Mouse (Mus musculus) left cerebral cortex, adult 2 months (tissue): ENCODE data around the gene Ppia. TPM values are rescaled to one million over a fixed set of nuclear protein-coding genes. Genes with fewer than 3 reads are reported as not detected.
"Not testable (repeated sequence)": the region's sequence is repeated elsewhere in the genome, so short reads cannot be mapped to it uniquely, and the experiment has no call there.

Experiments used
- DNase-seq, 2 experiments: peaks; one replicate each; pipeline ENCODE4 v3.0.0; 2021 to 2022; ENCODE audit warnings: low spot score in 2 of 2, mixed read lengths in 1 of 2; ENCODE audit errors: extremely low spot score in 1 of 2
- H3K27ac ChIP-seq: fragments of 200-600 bp; 2 replicates; pipeline ENCODE4 v1.8.1; 2022
- H3K4me3 ChIP-seq: fragments of 200-600 bp; 2 replicates; pipeline ENCODE4 v1.8.1; 2022
- CTCF ChIP-seq: fragments of 200-600 bp; IDR thresholded peaks from 2 replicates; pipeline ENCODE4 v1.8.1; 2022; ENCODE audit warnings: antibody characterized with exemption, mild to moderate bottlenecking, moderate library complexity
- intact Hi-C: fragments of 180-260 bp; cut with DNase I; formaldehyde crosslinking; loops from one replicate; pipeline ENCODE4 v1.15.1; 2025
- microRNA-seq, 2 experiments: library from miRNA; unstranded; fragments of <30 nt; microRNA quantifications; one replicate each; pipeline ENCODE4 v1.2.0; 2021
- total RNA-seq, 2 experiments: library from RNA; stranded (reverse); gene quantifications; 2 replicates each; pipeline ENCODE4 v1.2.3; 2021

Gene Ppia
- total RNA-seq, 2 experiments from 2014 or later: 1,634 to 1,792 TPM

DNA sequence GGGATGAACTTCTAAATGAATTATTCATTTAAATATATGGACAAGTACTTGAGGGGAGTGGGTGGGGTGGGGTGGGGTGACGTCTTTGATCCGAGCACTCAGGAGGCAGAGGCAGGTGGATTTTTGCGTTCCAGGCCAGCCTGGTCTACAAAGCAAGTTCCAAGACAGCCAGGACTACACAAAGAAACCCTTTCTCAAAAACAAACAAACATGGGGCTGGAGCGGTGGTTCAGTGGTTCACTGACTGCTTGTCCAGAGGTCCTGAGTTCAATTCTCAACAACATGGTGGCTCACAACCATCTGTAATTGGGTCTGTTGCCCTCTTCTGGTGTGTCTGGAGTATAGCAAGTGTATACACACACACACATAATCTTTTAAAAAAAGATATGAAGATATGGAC, 30.2 kb downstream of the Ppia start:
- no peak for DNase-seq
- no peak; the same call in 1 of the 2 replicates for TF ChIP-seq CTCF
- intact Hi-C loops: no loop called here

DNA sequence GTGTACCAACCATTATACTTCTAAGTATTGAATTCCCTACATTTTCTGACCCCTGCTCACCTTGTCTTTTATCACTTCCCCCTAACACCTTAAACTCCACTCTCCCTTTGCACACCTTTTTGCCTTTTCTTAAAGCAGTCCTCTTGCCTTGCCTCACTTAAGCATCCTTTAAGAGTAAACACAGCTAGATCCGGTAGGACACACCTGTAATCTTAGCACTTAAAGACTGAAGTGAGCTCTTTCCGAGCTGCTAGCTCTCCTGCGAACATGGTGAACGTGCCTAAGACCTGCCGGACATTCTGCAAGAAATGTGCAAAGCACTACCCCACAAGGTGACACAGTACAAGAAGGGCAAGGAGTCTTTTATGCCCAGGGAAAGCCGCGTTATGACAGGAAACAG, 30.7 kb downstream of the Ppia start:
- TF ChIP-seq CTCF: no peak
- DNase-seq: no peak
- intact Hi-C loops: no loop called here
- no peak overlapping the region for H3K27ac ChIP-seq
- no peak overlapping the region for H3K4me3 ChIP-seq

More for the DNA sequence above, 30.2 kb downstream of the Ppia start:
- H3K27ac ChIP-seq: no peak overlapping the region
- no peak overlapping the region for H3K4me3 ChIP-seq

DNA sequence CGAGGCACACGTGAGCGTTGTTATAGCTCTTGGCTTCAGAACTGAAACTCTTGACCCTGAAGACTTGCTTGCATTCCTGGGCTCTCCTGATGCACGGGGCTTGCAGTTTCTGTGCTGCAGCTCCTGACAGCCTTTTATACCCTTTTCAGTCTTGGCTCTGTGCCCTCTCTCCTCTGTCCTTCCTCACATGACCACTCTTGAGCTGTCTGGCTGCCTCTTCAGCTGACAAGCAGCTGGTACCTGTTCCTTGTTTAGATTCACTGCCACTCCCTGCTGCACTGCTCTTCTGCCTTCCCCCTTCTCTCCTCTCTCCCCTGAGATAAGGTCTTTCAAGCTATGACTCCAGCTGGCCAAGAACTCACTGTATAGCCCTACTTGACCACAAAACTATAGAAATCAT, 32.2 kb downstream of the Ppia start:
- DNase-seq: no peak
- H3K4me3 ChIP-seq: no peak overlapping the region
- no peak for TF ChIP-seq CTCF
- intact Hi-C loops: no loop called here
- H3K27ac ChIP-seq: no peak overlapping the region

DNA sequence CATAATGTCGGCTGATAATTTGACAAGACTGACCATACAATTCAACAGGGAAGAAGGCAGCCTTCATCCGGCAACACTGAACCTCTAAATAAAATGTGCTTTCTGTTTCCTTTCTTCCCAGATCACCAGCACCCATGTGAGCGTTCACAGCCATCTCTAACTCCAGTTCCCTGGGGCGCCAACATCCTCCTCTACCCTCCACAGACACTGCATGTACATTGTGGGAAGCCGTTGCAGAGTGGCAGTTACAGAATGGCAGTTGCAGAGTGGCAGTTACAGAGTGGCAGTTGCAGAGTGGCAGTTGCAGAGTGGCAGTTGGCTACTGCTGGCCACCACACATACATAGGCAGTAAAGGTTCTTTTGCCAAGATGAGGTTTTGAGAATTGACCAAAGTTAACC, 32.9 kb downstream of the Ppia start:
- H3K27ac ChIP-seq, DNase-seq, intact Hi-C loops, H3K4me3 ChIP-seq: not testable (repeated sequence)

DNA sequence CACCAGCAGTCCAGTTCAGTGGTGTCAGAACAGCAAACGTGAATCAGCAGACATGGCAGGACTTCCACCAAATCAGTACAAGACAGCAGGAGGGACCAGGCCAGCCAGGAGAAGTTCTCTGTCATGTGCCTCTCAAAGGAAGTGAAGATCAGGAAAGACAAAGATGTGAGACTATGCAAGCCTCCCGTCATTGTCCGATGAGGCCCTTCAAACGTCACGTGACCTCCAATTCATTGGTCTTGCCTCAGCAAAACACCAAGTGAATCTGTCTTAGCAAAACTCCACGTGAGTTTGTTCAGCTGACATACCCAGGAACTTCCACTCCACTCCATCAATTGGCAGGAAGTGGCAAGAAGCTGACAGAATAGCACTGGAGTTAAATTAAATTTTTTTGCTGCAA, 40.8 kb downstream of the Ppia start:
- TF ChIP-seq CTCF: no peak
- DNase-seq: no peak
- no peak overlapping the region for H3K4me3 ChIP-seq
- intact Hi-C loops: no loop called here
- H3K27ac ChIP-seq: no peak overlapping the region

DNA sequence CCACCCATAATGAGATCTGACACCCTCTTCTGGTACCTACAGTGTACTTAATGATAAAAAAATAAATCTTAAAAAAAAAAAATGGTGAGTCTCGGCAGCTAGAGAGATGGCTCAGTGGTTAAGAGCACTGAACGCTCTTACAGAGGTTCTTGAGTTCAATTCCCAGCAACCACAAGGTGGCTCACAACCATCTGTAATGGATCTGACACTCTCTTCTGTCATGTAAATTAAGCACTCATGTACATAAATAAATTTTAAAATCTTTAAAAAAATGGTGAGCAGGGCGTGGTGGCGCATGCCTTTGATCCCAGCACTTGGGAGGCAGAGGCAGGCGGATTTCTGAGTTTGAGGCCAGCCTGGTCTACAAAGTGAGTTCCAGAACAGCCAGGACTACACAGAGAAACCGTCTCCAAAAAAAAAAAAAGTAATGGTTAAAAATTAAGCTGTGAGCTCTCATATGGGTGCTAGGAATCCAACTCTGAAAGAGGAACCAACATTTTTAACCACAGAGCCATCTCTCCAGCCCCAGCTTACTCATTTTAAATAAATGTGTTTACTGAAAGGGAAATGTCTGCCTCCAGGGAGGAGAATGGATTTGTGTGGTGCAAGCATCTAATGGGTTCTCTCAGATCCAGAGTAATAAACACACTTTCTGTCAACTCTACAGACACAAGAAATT, 48.1 kb downstream of the Ppia start:
- intact Hi-C loops: no loop called here

DNA sequence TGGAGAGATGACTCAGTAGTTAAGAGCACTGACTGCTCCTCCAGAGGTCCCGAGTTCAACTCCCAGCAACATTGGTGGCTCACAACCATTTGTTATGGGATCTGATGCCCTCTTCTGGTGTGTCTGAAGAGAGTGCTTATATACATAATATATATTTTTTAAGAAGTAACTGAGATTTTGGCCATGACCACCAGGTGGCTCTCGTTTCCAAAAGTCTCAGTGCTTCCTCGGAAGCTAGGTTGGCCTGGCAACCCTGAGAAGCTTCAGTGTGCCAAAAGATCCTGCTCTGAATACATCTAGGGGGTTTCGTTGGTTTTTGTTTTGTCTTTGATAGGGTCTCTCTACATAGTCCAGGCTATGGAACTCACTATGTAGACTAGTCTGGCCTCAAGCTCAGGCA, 49.9 kb downstream of the Ppia start:
- intact Hi-C loops: no loop called here
- Histone ChIP-seq H3K27ac (no peak overlapping the region), H3K4me3 (no peak overlapping the region)
- peak; percentile 55 to 57 for DNase-seq
- TF ChIP-seq CTCF: peak; percentile 63

More for the DNA sequence above, 48.1 kb downstream of the Ppia start:
- Histone ChIP-seq H3K27ac (no peak overlapping the region), H3K4me3 (no peak overlapping the region)
- no peak for DNase-seq
- no peak for TF ChIP-seq CTCF

DNA sequence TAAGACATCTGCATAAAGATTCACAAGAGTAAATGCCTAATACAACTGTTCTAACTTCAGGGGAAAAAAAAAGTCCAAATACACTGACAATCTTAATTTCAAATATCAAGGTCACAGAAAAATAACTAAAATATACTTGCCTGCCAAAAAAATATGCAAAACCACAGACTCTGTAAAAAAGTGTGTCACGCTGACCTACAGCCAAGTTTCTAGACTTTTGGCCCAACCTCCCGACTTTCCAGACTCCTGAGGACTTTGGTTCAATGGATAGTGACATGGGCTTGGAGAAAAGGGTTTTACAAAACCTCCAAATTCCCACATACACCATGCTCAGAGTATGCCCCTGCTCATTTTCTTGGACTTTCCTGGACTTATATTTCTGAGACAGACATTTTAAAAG, 53.3 kb downstream of the Ppia start:
- intact Hi-C loops: no loop called here
- no peak overlapping the region for H3K27ac ChIP-seq
- DNase-seq: no peak
- TF ChIP-seq CTCF: no peak
- H3K4me3 ChIP-seq: no peak overlapping the region

Small RNAs within 50 kb of the gene (microRNA-seq; reads per million reads assigned to microRNA genes)
- gene Mir7651: 0.24 to 0.48 reads per million in 2 experiments

Other genes starting within 250 kb of the Ppia start
- gene A730071L15Rik, start 215.4 kb upstream of the Ppia start, total RNA-seq: under 1 TPM in 1 of 2 experiments, not detected in 1; 0.56 TPM
- gene Nudcd3, start 215.0 kb upstream of the Ppia start, total RNA-seq: 100 to 1,000 TPM; 120 to 125 TPM
- gene Npc1l1, start 185.3 kb upstream of the Ppia start, total RNA-seq: 1 to 10 TPM in 1 of 2 experiments, under 1 TPM in 1; 0.77 to 1.0 TPM
- 10 to 100 TPM; 48.1 to 50.2 TPM for gene Ddx56, start 147.7 kb upstream of the Ppia start, total RNA-seq
- gene Tmed4, start 140.6 kb upstream of the Ppia start, total RNA-seq: 100 to 1,000 TPM in 1 of 2 experiments, 10 to 100 TPM in 1; 96.2 to 102 TPM
- gene Ogdh, start 123.8 kb upstream of the Ppia start, total RNA-seq: 100 to 1,000 TPM; 232 to 245 TPM
- 100 to 1,000 TPM; 226 to 228 TPM for gene Zmiz2, start 26.4 kb upstream of the Ppia start, total RNA-seq
- gene H2afv, start 29.0 kb downstream of the Ppia start, total RNA-seq: 10 to 100 TPM; 39.6 to 41.4 TPM
- gene Purb, start 60.5 kb downstream of the Ppia start, total RNA-seq: 100 to 1,000 TPM; 279 to 284 TPM
- gene Myo1g, start 105.5 kb downstream of the Ppia start, total RNA-seq: under 1 TPM; 0.40 to 0.48 TPM
- gene Ccm2, start 131.4 kb downstream of the Ppia start, total RNA-seq: 10 to 100 TPM; 51.3 to 69.5 TPM
- 10 to 100 TPM; 41.4 to 43.8 TPM for gene Nacad, start 190.6 kb downstream of the Ppia start, total RNA-seq
- 10 to 100 TPM; 45.9 to 50.8 TPM for gene Tbrg4, start 210.6 kb downstream of the Ppia start, total RNA-seq
- gene Wap, start 223.2 kb downstream of the Ppia start, total RNA-seq: not detected
- gene Ramp3, start 243.1 kb downstream of the Ppia start, total RNA-seq: 10 to 100 TPM; 13.0 to 13.5 TPM